Mouse (Mus musculus): ENCODE measurements around the gene Tuba1b.

Gene Tuba1b

GRCm38 (mm10) chr15:98891907-98892606 lies 42.3 kb downstream of the Tuba1b start:
- DNase-seq (ENCODE audit: low read depth, low spot score): peak; percentile 93

GRCm38 (mm10) chr15:98891198-98891742 lies 43.1 kb downstream of the Tuba1b start:
- DNase-seq (ENCODE audit: low read depth, low spot score): peak; percentile 90

GRCm38 (mm10) chr15:98887526-98887925 lies 46.8 kb downstream of the Tuba1b start:
- DNase-seq (ENCODE audit: low read depth, low spot score): no peak

GRCm38 (mm10) chr15:98886667-98887387 lies 47.5 kb downstream of the Tuba1b start:
- no peak for DNase-seq (ENCODE audit: low read depth, low spot score)

GRCm38 (mm10) chr15:98884106-98884505 lies 50.3 kb downstream of the Tuba1b start:
- DNase-seq (ENCODE audit: low read depth, low spot score): no peak

- DNase-seq (ENCODE audit: low read depth, low spot score): no peak
Observed at GRCm38 (mm10) chr15:98883661-98884060, 50.7 kb downstream of the Tuba1b start.

GRCm38 (mm10) chr15:98881656-98882008 lies 52.7 kb downstream of the Tuba1b start:
- no peak for DNase-seq (ENCODE audit: low read depth, low spot score)

Data from ES-CJ7 (cell line).